Comparison of ENCODE assay signal across 9 mouse cellular contexts in the genomic region with DNA sequence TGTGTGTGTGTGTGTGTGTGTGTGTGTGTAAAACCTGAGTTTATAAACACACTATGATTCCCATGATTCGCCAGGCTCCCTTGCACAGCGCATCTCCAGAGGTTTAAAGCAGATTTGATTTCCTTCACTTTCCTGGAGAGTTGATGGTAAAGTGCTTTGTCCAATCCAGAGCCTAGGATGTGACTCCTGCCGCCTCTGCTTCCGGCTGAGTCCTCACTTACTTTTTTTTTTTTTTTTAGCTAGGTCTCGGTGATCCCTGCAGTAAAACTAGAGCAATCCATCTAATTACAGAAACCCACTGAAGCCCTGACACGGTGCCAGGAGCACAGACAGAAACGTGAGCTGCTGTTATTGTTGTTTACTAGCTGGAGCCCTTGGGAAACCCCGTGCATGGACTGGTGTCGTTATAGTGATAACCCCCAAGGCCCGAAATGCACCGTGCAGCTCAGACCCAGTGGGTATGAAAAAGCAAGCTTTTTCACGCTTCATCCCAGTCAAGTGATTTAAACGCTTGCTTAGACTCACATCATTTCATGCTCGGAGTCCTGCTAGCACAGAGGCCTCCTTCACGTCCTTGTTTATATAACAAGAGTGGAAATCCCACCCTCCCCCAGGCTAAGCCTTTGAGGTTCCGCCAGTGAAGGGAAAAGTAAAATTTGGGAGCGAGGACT. TPM values are rescaled to one million over a fixed set of nuclear protein-coding genes. Genes with fewer than 3 reads are reported as not detected.
DNase-seq lines count a peak whose midpoint lies in the region; ATAC-seq and TF ChIP-seq lines count a peak whose summit lies in the region.
"Had no signal": no experiment of that assay in that cellular context is flagged by ENCODE, and none has a peak within 500 bp of the region (broad histone marks: within the 10 kb centered on the region; RNA-seq: fewer than 3 reads in every experiment).

No protein-coding gene starts in this region.

- no peaks in the 10 kb centered on the region for H3K9me3 ChIP-seq in heart, embryonic 14.5 days (ENCODE audit: control insufficient read depth, low read length)
- H3K9me3 ChIP-seq in midbrain, postnatal 0 days (ENCODE audit: low read length): no peaks in the 10 kb centered on the region
- H3K9me3 ChIP-seq: G1E had no signal

- no peak for ATAC-seq in heart, embryonic 14.5 days (ENCODE audit: insufficient number of reproducible peaks, insufficient read depth, low FRiP score, low read depth)
- ATAC-seq in midbrain, postnatal 0 days (ENCODE audit: low FRiP score): peak; percentile 76
- no peak for ATAC-seq in erythroid progenitor cell, adult 5-6 weeks (replicated peaks; ENCODE audit: low FRiP score, poor library complexity, severe bottlenecking)

- no peak overlapping the region for H3K9ac ChIP-seq in heart, embryonic 14.5 days (ENCODE audit: low read length)
- no peak overlapping the region for H3K9ac ChIP-seq in midbrain, postnatal 0 days (replicated peaks; ENCODE audit: low read length, poor library complexity, severe bottlenecking)

- WGBS in heart, embryonic 14.5 days: 40% methylated on average over 17 of the region's 17 CpGs
- 11% methylated on average over 17 of the region's 17 CpGs for WGBS in midbrain, postnatal 0 days

- DNase-seq in kidney, adult 18-20 months: peak; percentile 38
- DNase-seq in kidney, adult 11 months: no peak
- DNase-seq in embryo, embryonic 10 days (ENCODE audit: low spot score): peak; percentile 69
- peak; percentile 52 for DNase-seq in kidney, postnatal 14 days
- DNase-seq in midbrain, postnatal 0 days (ENCODE audit: low spot score): peak; percentile 81
- DNase-seq in layer of hippocampus, adult 18-20 months (ENCODE audit: low spot score in 2 of 2): no peak

- H3K27ac ChIP-seq in heart, embryonic 14.5 days (replicated peaks in 1 of 2; ENCODE audit: control insufficient read depth in 1 of 2, insufficient read depth in 1 of 2, low read depth in 2 of 2, low read length in 2 of 2): peak overlapping the region; percentile 37 to 41; a peak in 2 of 4 replicates
- H3K27ac ChIP-seq in midbrain, postnatal 0 days (ENCODE audit: low read depth, low read length): no peak overlapping the region

- H3K4me3 ChIP-seq in heart, embryonic 14.5 days (ENCODE audit: control insufficient read depth in 1 of 2, insufficient read depth in 1 of 2, low read depth in 1 of 2, low read length in 2 of 2): 0 out of 4 replicates have a peak overlapping the region, but pooled peaks of 1 of the 2 experiments have one; percentile 15
- H3K4me3 ChIP-seq in midbrain, postnatal 0 days (ENCODE audit: low read depth, low read length): peak overlapping the region; percentile 5; the same call in 1 of the 2 replicates

- no peaks in the 10 kb centered on the region for H3K27me3 ChIP-seq in heart, embryonic 14.5 days (ENCODE audit: control insufficient read depth, insufficient read depth, low read length)
- H3K27me3 ChIP-seq in midbrain, postnatal 0 days (ENCODE audit: insufficient read depth, low read length): no peaks in the 10 kb centered on the region

- peaks cover 7 to 12% of the 10 kb centered on the region in 2 experiments; a peak in 3 of 4 replicates for H3K4me1 ChIP-seq in heart, embryonic 14.5 days (ENCODE audit: control insufficient read depth in 2 of 2, insufficient read depth in 2 of 2, low read length in 2 of 2)
- no peaks in the 10 kb centered on the region; the same call in 1 of the 2 replicates for H3K4me1 ChIP-seq in midbrain, postnatal 0 days (ENCODE audit: insufficient read depth, low read length)

- no peak for TF ChIP-seq CTCF in midbrain, postnatal 0 days (IDR thresholded peaks at IDR 0.05)

- H3K36me3 ChIP-seq in heart, embryonic 14.5 days (ENCODE audit: control insufficient read depth, insufficient read depth, low read length): no peaks in the 10 kb centered on the region
- no peaks in the 10 kb centered on the region for H3K36me3 ChIP-seq in midbrain, postnatal 0 days (ENCODE audit: insufficient read depth, low read length)
- H3K36me3 ChIP-seq: G1E had no signal

- H3K4me2 ChIP-seq in heart, embryonic 14.5 days (ENCODE audit: low read length): peak overlapping the region; percentile 42; the same call in 1 of the 2 replicates
- H3K4me2 ChIP-seq in midbrain, postnatal 0 days (ENCODE audit: low read depth, low read length, poor library complexity, severe bottlenecking): peak overlapping the region; percentile 38

RNA-seq across cellular contexts. Expression of a gene that starts 36.3 kb away (rescaled TPM):
- 358 and 372 TPM in 2 replicates for polyA plus RNA-seq in heart, embryonic 14.5 days (2014; fragmentation: Nextera tagmentation; extraction: Ambion mirVana)
- total RNA-seq in midbrain, postnatal 0 days (2014; rRNA removed): 116 and 122 TPM in 2 replicates
- 181 and 187 TPM in 2 replicates for polyA plus RNA-seq in midbrain, postnatal 0 days (2015; fragmentation: Nextera tagmentation; extraction: Ambion mirVana)
- 9.7 and 41.1 TPM in 2 replicates for total RNA-seq in erythroid progenitor cell, adult 5-6 weeks (2015; ENCODE audit: low replicate concordance)
- 13.6 and 36.1 TPM in 2 replicates for total RNA-seq in erythroid progenitor cell, adult 5-6 weeks (2017; ENCODE audit: low replicate concordance)
- total RNA-seq in layer of hippocampus, adult 18-20 months (2021): 100 to 1,000 TPM; 107 to 110 TPM
- polyA plus RNA-seq: G1E had no signal

Comparison
In these comparisons a context has a peak if more than half of its experiments do, and no peak if none do; other contexts are left out.
1. DNase-seq: peak in kidney, adult 18-20 months (single experiment), embryo, embryonic 10 days (single experiment), kidney, postnatal 14 days (single experiment) and midbrain, postnatal 0 days (single experiment); none in kidney, adult 11 months (single experiment) and layer of hippocampus, adult 18-20 months (0 of 2).